Mouse (Mus musculus) neutrophil, adult 5-6 weeks (primary cell): ENCODE measurements around the gene Galk1. TPM values are rescaled to one million over a fixed set of nuclear protein-coding genes. Genes with fewer than 3 reads are reported as not detected.
A peak's percentile ranks its signal among the peaks of the same experiment; 100 is the strongest.
"Not testable (repeated sequence)": the region's sequence is repeated elsewhere in the genome, so short reads cannot be mapped to it uniquely, and the experiment has no call there.

ENCODE experiments used
- ATAC-seq: fragments of 151-379, 151-347 bp; 2 replicates; pipeline ENCODE4 v1.8.0; 2017; ENCODE audit warnings: mild to moderate bottlenecking, moderate TSS enrichment; ENCODE audit not compliant: insufficient number of reproducible peaks, poor library complexity, low FRiP score, severe bottlenecking; ENCODE audit errors: extremely low read depth
- total RNA-seq: library from RNA; stranded (forward); fragments of 200-1000 nt; gene quantifications from 2 replicates; pipeline ENCODE4 v1.2.3, GENCODE M21; 2017

Galk1 gene
- total RNA-seq, 1 experiment from 2014 or later = 3.6 TPM

DNA sequence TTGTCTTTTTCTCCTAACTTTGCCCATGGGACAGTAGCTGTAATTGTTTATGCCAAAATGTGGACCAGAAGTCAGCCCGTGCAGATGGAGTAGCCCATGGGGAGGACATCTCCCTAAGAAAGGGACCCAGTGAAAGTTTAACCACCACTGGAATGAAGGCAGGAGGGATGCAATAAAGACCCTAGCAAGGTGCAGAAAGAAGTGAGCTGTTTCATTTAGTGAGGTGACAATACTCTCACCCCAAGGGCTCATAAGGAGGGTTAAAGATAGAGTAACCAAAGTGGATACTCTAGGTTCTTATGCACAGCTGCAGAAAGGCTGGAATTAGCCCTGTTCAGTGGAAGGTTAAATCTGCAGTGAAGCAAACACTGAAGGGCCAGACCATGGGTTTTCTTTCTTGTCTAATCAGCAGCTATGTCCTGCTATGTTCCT lies 6.9 kb upstream of the Galk1 start:
- ATAC-seq = no peak

DNA sequence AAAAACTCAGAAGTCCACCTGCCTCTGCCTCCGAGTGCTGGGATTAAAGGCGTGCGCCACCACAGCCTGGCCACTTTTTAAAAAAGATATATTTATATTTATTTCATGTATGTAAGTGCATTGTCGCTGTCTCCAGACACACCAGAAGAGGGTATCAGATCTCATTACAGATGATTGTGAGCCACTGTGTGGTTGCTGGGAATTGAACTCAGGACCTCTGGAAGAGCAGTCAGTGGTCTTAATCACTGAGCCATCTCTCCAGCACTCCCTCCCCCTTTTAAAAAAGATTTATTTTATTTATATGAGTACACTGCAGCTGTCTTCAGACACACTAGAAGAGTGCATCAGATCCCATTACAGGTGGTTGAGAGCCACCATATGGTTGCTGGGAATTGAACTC lies 6.3 kb upstream of the Galk1 start:
- not testable (repeated sequence) for ATAC-seq

DNA sequence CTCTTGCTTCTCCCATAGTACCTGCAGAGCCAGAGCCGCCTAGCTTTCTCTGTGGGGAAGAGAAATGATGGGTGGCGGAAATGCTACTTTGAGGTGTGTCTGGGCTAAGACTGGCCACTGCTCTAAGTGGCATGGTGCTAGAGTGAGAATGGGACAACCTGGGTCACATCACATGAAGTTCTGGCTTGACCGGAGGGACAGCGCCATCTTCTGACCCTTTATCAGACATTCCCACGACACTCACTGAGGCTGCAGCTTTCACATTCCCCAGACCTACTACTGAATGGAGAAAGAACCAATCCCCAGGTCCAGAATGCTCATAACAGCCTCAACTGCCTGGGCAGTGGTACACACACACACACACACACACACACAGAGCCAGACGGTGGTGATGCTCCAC lies 5.6 kb upstream of the Galk1 start:
- ATAC-seq = peak; percentile 36

DNA sequence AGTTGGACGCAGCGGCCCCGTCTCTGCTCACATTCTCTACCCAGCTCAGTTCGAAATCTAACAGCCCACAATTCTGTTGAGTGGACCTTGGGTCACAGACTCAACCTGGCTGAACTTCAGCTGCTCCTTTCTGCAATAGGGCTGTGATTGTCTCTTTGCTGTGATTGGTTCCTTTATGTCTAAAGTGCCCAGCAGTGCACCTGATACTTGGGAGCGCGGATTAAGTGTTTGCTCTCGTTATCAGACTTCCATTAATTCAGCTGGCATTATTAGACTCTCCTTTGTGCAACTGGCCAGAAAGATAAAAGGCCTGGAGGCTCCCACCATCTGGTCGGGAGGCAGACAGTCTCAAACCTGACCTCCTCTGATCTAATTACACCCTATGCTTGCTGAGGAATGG lies 2.3 kb upstream of the Galk1 start:
- ATAC-seq = no peak

DNA sequence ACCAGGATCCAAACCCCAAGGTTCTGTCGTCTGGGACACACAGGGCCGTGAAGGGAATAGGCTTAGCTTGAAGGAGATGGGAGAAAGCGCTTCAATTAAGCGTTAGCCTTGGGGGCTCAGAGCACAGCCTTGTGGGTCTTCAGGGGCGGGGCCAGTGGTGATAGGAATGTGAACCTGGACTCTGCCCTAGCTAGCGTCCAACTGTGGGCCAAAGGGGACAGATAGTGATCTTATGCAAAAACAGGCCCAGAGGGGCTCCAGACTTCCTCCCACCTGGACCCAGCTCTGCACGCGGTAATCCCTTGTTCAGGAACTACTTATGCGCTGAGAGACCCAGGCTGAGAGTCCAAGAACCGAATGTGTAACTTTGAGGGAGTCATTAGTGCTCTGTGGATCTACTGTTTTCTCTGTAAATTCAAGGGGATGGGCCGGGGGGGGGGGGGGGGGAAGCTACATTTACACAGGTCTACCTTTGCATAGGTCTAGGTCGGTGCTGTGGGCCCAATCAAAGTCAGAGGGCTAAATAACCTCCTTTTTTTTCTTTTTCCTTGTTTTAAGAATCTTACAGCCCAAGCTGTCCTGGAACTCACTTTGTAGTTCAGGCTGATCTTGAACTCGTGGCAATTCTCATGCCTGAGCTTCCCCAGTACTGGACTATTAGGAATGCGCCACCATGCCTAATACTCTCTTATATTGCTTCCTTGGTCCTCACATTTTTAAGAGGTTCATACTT lies 824 bp downstream of the Galk1 start:
- ATAC-seq = no peak

DNA sequence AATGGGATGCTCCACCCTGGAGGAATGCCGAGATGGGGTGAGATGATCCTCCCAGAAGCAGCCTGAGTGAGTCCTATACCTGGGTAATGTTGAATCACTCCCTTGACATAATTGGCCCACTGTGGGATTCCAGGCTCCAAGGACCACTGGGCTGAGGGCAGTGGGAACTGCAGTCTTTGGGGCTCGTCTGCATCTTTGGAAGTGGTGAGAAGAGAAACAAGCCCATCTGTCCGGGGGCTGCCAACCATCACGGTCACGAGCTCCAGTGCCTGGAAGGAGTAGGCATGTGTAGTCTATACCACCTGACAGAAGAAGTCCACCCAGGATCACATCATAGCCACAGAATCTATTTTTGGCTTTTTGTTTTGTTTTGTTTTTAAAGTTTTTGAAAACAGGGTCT lies 1.6 kb downstream of the Galk1 start:
- no peak for ATAC-seq

DNA sequence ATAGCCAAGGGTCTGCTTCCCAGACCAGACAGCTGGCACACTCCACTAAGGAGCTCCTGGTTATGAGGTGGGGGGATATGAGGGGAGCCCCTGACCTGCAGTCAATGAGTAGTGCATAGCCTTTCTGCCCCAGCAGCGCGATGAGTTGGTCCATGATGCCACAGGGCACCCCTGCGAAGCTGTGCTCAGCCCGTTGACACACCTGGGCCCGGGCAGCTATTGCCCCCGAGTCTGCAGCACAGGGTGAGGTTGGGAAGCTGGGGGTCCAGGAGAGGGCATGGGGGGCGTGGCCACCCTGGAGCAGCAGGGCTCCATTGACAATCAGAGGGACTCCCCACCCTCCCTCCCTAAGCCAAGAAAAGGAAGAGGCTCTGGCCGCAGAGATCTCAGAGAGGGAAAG lies 2.4 kb downstream of the Galk1 start:
- no peak for ATAC-seq

DNA sequence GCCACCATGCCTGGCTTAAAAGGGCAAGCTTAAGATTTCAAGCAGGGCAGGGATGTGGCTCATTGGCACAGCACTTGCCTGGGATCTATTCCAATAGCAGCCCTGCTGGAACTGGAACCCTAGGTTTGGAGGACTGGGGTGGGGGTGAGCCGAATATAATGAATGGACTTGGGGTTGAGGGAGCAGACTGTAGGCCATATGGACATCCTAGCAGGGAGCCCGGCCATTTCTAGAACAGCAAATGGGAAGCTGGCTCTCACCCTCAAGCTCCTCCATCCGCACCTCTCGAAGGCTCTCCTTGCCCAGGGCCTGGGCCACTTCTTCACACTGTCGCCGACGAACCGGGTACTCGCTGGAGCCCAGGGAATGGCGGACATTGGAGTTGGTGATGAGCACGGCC lies 2.9 kb downstream of the Galk1 start:
- ATAC-seq = no peak

DNA sequence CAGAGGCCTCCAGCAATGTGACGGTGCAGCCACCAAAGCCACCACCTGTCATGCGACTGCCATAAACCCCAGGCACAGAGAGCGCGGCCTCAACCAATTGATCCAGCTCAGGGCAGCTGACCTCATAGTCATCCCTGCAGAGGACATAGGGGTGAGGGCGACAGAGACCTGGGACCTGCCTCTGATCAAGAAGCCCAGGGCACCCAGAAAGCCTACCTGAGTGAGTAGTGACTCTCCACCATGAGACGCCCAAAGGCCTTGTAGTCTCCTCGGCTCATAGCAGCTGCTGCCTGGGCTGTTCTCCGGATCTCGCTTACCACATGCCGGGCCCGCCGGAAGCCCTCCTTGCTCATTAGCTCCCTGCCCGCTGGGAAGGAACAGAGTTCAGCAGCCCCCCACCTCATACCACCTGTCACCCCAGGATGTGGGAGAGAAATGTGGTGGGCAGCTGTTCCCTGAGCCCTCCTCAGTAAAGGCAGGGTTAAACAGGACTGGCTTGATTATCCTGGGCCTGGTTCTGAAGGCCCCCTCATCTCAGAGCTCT lies 3.6 kb downstream of the Galk1 start:
- no peak for ATAC-seq

DNA sequence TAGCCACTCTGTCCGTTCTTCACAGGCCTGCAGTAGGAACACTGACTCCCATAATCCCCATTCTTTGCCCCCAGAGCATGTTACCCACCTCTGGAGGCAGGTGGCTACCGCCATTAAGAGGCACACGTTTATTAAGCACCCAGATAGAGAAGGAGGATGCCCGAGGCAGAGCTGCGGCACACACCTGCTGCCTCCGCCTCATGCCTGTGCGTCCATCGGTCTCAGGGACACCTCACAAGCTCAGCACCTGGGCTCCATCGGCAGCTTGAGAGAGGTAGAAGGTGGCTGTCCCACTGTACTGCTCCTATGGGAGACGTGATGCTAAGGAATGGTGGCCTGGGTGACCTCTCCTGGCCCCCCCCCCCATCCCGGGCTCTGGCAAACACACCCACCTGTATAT lies 4.1 kb downstream of the Galk1 start:
- ATAC-seq = no peak

DNA sequence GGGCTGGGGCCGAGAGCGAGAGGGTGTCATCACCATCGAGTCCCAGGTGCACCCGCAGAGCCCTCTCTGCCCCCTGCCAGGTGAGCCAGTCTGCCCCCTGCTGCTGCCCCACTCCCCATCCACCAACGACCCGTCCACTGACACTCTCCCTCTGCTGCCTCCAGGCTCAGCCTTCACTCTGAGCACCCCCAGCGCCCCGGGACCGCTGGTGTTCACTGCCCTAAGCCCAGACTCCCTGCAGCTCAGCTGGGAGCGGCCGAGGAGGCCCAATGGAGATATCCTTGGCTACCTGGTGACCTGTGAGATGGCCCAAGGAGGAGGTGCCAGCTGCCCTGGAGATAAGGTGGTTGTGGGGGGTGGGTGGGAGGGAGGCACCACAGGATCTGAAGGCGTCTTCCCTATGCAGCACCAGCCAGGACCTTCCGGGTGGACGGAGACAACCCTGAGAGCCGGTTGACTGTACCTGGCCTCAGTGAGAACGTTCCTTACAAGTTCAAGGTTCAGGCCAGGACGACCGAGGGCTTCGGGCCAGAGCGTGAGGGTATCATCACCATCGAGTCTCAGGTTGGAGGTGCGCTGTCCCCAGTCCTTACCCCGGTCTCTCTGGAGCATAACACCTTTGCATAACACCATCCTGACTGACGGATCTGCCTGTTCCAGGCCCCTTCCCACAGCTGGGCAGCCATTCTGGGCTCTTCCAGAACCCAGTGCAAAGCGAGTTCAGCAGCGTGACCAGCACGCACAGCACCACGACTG lies 5.2 kb downstream of the Galk1 start:
- ATAC-seq = no peak

DNA sequence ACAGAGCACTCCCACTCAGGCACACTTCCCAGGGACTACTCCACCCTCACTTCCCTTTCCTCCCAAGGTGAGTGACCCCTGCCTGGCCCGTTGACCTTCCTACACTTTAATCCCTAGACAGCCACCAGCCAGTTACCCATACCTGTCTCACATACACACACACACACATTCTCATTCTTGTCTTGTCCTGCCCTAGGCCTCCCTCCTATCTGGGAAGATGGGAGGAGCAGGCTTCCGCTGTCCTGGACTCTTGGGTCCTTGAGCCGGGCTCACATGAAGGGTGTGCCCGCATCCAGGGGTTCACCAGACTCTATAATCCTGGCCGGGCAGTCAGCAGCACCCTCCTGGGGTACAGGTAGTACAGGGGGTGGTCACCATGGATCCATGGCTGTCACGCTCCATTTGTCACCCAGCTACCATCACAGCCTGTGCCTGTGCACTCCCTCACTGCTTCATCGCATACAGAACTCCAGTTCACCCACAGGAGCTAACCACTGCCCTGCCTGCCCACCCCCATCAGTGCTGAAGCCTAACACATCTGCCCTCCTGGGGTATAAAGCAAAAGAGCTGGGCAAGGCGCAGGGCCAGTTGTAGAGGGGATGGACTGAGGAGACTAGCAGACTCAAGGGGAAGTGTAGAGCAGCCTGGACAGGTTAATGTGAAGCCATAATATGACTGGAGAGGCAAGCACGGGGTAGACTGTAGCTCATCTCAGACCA lies 6.7 kb downstream of the Galk1 start:
- no peak for ATAC-seq

DNA sequence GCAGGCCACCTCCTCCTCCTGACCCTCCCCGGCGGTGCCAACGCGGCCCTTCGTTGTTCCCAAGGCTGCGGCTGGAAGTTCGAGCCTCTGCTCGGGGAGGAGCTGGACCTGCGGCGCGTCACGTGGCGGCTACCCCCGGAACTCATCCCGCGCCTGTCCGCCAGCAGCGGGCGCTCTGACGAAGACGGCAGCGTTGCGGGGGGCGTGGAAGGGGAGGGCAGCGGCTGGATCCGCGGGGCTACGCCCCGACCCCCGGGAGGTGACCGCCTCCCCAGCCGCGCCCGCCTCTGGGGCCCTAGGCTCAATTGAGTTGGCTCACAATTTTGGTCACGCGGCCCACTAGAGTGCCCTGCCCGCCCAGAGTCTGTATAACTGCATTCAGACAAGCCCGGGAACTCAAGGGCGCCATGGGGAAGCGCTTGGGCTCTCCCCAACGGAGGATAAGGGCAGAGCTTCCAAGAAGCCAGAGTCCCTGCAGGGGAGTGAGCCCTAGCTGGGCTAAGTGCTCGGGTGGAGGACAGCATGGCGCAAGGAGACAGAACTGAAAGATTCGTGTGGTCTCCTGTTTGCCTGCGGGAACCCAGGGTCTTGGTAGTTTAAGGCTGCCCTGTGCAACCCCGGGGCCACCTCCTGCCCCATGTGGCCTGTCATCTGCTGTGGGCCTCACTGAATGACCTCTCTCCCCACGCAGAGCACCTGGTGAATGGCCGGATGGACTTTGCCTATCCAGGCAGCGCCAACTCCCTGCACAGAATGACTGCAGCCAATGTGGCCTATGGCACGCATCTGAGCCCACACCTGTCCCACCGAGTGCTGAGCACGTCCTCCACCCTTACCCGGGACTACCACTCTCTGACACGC lies 7.4 kb downstream of the Galk1 start:
- ATAC-seq = peak; percentile 42

DNA sequence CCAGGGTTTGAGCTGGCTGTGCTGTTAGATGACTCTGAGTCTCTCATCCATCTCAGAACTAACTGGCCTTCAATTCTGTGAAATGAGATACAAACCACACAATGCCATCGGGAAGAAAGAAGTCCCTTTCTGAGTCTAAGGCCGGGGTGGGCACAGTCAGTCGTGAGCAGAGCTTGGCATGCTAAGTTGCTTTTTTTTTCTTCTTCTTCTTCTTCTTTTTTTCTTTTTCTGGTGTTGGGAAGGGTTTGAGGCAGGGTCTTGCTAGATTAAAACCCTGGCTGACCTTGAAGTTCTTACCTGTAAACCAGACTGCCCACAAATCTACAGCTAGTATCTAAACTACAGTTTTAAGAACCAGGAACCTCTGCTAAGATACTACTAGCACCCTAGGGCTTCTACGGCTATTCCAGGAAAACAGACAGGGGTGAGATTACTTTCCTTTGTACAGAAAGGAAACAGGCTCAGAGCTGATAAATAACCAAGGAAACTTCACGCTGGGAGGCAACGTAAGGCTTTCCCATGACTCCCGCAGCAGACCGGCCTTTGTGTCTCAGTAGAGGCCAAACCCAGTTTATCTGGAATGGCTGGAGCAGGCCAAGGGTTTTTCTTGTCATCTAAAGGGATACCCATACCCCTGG lies 8.2 kb downstream of the Galk1 start:
- no peak for ATAC-seq

DNA sequence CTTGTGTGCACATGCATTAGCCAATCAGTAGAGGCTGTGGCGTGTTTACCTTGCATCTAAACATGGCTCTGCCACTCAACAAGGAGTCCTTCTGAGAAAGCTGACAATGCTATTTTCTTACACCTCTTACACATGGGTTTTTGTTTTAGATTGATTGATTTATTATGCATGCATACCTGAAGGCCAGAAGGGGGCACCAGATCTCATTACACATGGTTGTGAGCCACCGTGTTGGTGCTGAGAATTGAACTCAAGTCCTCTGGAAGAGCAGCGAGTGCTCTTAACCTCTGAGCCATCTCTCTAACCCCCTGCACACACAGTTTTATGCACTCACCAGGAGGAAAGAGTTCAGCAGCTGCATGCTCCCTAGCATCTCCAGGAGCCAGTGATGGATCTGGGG lies 9.6 kb downstream of the Galk1 start:
- no peak for ATAC-seq

DNA sequence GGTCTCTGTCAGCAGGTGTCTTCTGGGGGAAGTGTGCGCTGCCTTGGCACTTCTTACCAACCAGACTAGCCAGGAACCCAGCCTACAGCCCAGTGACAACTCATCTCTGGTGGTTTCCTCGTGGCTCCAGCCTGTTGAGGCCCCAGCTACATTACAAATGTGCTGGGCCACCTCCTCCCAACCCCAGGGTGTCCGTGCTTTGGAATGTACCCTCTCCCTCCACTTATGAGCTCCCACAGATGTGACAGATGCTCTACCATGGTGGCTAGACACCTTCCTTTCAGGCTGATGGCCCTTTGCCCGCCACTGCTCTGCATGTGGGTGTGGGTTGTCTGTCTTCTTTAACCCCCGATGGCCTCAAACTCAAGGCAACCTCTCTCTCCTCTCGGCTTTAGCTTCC lies 10.8 kb downstream of the Galk1 start:
- no peak for ATAC-seq

DNA sequence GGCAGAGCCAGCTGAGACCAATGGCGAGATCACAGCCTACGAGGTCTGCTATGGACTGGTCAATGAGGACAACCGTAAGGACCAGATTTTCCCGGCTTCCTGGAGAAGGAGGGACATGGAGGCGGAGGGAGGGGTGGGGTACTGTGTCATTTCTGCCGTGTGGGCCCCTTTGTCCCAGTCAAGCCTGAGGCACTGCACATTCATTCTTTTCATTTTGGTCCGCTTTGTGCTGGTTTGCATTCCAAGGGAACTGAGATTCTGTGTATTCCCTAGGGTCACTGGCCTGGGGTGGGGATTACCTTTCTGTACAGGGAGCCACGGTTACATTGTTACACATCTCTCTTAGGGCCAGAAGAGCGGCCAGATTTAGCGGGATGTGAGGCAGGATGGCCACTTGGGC lies 11.9 kb downstream of the Galk1 start:
- no peak for ATAC-seq

DNA sequence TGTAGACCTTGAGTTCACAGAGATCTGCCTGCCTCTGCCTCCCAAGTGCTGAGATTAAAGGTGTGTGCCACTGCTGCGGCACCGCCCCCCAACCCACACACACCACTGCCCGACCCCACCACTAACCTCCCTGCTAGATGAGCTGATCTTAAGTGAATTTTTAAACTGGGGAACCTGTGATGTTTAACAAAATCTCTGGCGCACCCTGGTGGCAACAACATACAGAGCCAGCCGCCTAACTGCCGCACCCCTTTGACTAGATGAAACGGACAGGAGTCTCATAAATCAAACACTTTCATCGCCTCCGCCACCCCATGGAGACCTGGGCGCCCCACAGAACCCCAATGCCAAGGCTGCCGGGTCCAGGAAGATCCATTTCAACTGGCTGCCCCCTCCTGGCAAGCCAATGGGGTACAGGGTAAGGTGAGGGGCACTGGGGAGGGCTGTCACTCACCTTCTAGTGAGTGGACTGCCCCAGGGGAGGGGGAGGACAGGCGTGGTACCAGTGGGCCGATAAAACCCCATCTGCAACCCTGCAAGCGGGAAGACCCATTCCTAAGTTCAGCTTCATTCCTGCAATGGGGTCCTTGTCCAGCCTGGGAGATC lies 12.9 kb downstream of the Galk1 start:
- peak; percentile 65 for ATAC-seq
